Mouse (Mus musculus) bone marrow macrophage, adult 2 months (primary cell): ENCODE results near the gene Gm42688.

Experiments
- CTCF ChIP-seq: IDR thresholded peaks from 2 replicates; pipeline ENCODE4 v1.5.1; 2012; ENCODE audit warnings: low read depth, mild to moderate bottlenecking, low read length, moderate library complexity
- POLR2A ChIP-seq: IDR thresholded peaks from 2 replicates; pipeline ENCODE4 v1.6.1; 2012; ENCODE audit warnings: mild to moderate bottlenecking, low read depth, low read length, borderline replicate concordance

DNA sequence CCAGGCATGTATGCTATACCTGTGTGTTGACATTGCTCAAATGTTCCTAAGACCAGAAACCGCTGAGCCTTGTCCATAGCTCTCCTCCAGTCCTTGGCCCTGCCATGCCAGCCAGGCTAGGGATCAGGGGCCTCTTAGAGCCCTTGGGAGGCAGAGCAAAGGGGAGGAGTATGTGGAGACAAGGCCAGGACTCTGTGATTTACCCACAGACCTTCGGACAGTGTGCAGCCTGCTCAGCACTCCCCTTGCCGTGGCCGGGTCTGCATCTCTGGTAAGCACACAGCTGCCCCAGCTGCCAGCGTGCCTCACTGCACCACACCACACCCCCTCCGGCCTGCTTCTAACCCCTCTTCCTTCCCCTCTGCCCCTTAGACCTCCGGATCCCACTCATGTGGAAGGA, 45.9 kb downstream of the Gm42688 start:
- no peak for TF ChIP-seq POLR2A
- no peak for TF ChIP-seq CTCF
